35 mouse cellular contexts compared by ENCODE assay signal in genomic region chr11:118371876-118372275, GRCm38 (mm10). TPM values are rescaled to one million over a fixed set of nuclear protein-coding genes. Genes with fewer than 3 reads are reported as not detected.
DNase-seq lines count a peak whose midpoint lies in the region; ATAC-seq and TF ChIP-seq lines count a peak whose summit lies in the region.
"Had no signal": no experiment of that assay in that cellular context is flagged by ENCODE, and none has a peak within 500 bp of the region (broad histone marks: within the 10 kb centered on the region; RNA-seq: fewer than 3 reads in every experiment).

No protein-coding gene starts in this region.

- H3K27me3 ChIP-seq in midbrain, embryonic 11.5 days (ENCODE audit: control insufficient read depth, insufficient read depth, low read length), result no peaks in the 10 kb centered on the region
- H3K27me3 ChIP-seq in midbrain, embryonic 10.5 days (ENCODE audit: low read depth, poor library complexity, severe bottlenecking), result no peaks in the 10 kb centered on the region
- H3K27me3 ChIP-seq in embryonic facial prominence, embryonic 10.5 days (replicated peaks; ENCODE audit: low read depth, poor library complexity, severe bottlenecking), result no peaks in the 10 kb centered on the region; the same call in 1 of the 2 replicates
- no peaks in the 10 kb centered on the region for H3K27me3 ChIP-seq in limb, embryonic 14.5 days (ENCODE audit: control insufficient read depth, insufficient read depth, low read length)
- no peaks in the 10 kb centered on the region for H3K27me3 ChIP-seq in kidney, embryonic 16.5 days (ENCODE audit: insufficient read depth, low read length)
- H3K27me3 ChIP-seq: hindbrain, embryonic 15.5 days; midbrain, embryonic 15.5 days; neural tube, embryonic 15.5 days had no signal

- DNase-seq in gastrocnemius, postnatal 25 days, result peak; percentile 3
- no peak for DNase-seq in gastrocnemius, postnatal 14 days
- DNase-seq in midbrain, embryonic 11.5 days (ENCODE audit: low spot score, missing footprints), result peak; percentile 4
- no peak for DNase-seq in midbrain, embryonic 10.5 days (ENCODE audit: low spot score)
- DNase-seq in embryonic facial prominence, embryonic 10.5 days (ENCODE audit: low spot score), result no peak
- DNase-seq in limb, embryonic 14.5 days (ENCODE audit: low spot score), result peak; percentile 59
- DNase-seq: adrenal gland, postnatal 14 days; cerebellum, adult 11-12 months; cerebellum, adult 9-11 months; heart, postnatal 10 days; kidney, adult 18-20 months; kidney, postnatal 4 days; layer of hippocampus, postnatal 36 days; left cerebral cortex, postnatal 4 days; liver, postnatal 0 days; retina, postnatal 1 day; right cerebral cortex, postnatal 14 days; thymus, adult 2 months; thymus, postnatal 36 days had no signal

- intact Hi-C loops in gastrocnemius, postnatal 14 days (cut with DNase I; ENCODE audit: low total_unique reads), result no loop called here

- H3K27ac ChIP-seq in midbrain, embryonic 11.5 days (ENCODE audit: low read depth, low read length), result no peak overlapping the region
- no peak overlapping the region for H3K27ac ChIP-seq in midbrain, embryonic 10.5 days (replicated peaks)
- 0 out of 2 replicates have a peak overlapping the region, but pooled peaks have one; percentile 79 for H3K27ac ChIP-seq in embryonic facial prominence, embryonic 10.5 days (replicated peaks)
- peak overlapping the region; percentile 79 for H3K27ac ChIP-seq in limb, embryonic 14.5 days (replicated peaks; ENCODE audit: low read depth, low read length)
- no peak overlapping the region for H3K27ac ChIP-seq in kidney, embryonic 16.5 days (ENCODE audit: low read length)
- H3K27ac ChIP-seq: heart, adult 2 months; heart, embryonic 13.5 days; hindbrain, embryonic 10.5 days; hindbrain, embryonic 15.5 days; kidney, postnatal 0 days; liver, embryonic 12.5 days; macrophage; midbrain, embryonic 15.5 days; neural tube, embryonic 15.5 days had no signal

- H3K4me1 ChIP-seq in midbrain, embryonic 11.5 days (ENCODE audit: control insufficient read depth, insufficient read depth, low read length), result no peaks in the 10 kb centered on the region
- peaks cover 15% of the 10 kb centered on the region for H3K4me1 ChIP-seq in midbrain, embryonic 10.5 days
- H3K4me1 ChIP-seq in embryonic facial prominence, embryonic 10.5 days, result peaks cover 40% of the 10 kb centered on the region
- H3K4me1 ChIP-seq in limb, embryonic 14.5 days (ENCODE audit: control insufficient read depth, insufficient read depth, low read length), result peaks cover 25% of the 10 kb centered on the region
- H3K4me1 ChIP-seq in kidney, embryonic 16.5 days (ENCODE audit: insufficient read depth, low read length), result peaks cover 9% of the 10 kb centered on the region
- H3K4me1 ChIP-seq: liver, embryonic 12.5 days had no signal

- no peak for TF ChIP-seq POLR2A in limb, embryonic 14.5 days (IDR thresholded peaks at IDR 0.05; ENCODE audit: borderline replicate concordance, extremely low read depth, insufficient read depth, insufficient read length)

- H3K9me3 ChIP-seq in midbrain, embryonic 11.5 days (ENCODE audit: control insufficient read depth, low read length), result no peaks in the 10 kb centered on the region
- no peaks in the 10 kb centered on the region; the same call in 1 of the 2 replicates for H3K9me3 ChIP-seq in midbrain, embryonic 10.5 days (replicated peaks)
- no peaks in the 10 kb centered on the region for H3K9me3 ChIP-seq in embryonic facial prominence, embryonic 10.5 days
- no peaks in the 10 kb centered on the region for H3K9me3 ChIP-seq in limb, embryonic 14.5 days (ENCODE audit: control insufficient read depth, low read length)
- no peaks in the 10 kb centered on the region for H3K9me3 ChIP-seq in kidney, embryonic 16.5 days (ENCODE audit: low read length)
- H3K9me3 ChIP-seq: heart, embryonic 13.5 days; hindbrain, embryonic 10.5 days; hindbrain, embryonic 15.5 days; liver, embryonic 12.5 days; midbrain, embryonic 15.5 days; neural tube, embryonic 15.5 days had no signal

- ATAC-seq in midbrain, embryonic 11.5 days (ENCODE audit: low FRiP score), result no peak
- no peak; the same call in 1 of the 2 replicates for ATAC-seq in limb, embryonic 14.5 days (ENCODE audit: low FRiP score, low read depth)
- no peak for ATAC-seq in kidney, embryonic 16.5 days (ENCODE audit: low FRiP score, low TSS enrichment)
- ATAC-seq: forebrain, embryonic 14.5 days; liver, embryonic 12.5 days; liver, postnatal 0 days; midbrain, embryonic 15.5 days had no signal

- no peak overlapping the region for H3K9ac ChIP-seq in midbrain, embryonic 11.5 days (ENCODE audit: low read length)
- no peak overlapping the region for H3K9ac ChIP-seq in limb, embryonic 14.5 days (ENCODE audit: low read depth, low read length, severe bottlenecking)
- H3K9ac ChIP-seq in kidney, embryonic 16.5 days (replicated peaks; ENCODE audit: low read length), result no peak overlapping the region
- H3K9ac ChIP-seq: heart, embryonic 13.5 days; hindbrain, embryonic 15.5 days; liver, embryonic 12.5 days; liver, postnatal 0 days; midbrain, embryonic 15.5 days; neural tube, embryonic 15.5 days had no signal

- H3K36me3 ChIP-seq in midbrain, embryonic 11.5 days (ENCODE audit: control insufficient read depth, insufficient read depth, low read length), result no peaks in the 10 kb centered on the region
- H3K36me3 ChIP-seq in midbrain, embryonic 10.5 days, result no peaks in the 10 kb centered on the region
- H3K36me3 ChIP-seq in embryonic facial prominence, embryonic 10.5 days (replicated peaks), result no peaks in the 10 kb centered on the region
- H3K36me3 ChIP-seq in limb, embryonic 14.5 days (ENCODE audit: control insufficient read depth, insufficient read depth, low read length), result no peaks in the 10 kb centered on the region
- H3K36me3 ChIP-seq in kidney, embryonic 16.5 days (ENCODE audit: insufficient read depth, low read length), result no peaks in the 10 kb centered on the region
- H3K36me3 ChIP-seq: heart, embryonic 13.5 days; hindbrain, embryonic 10.5 days; hindbrain, embryonic 15.5 days; liver, embryonic 12.5 days; midbrain, embryonic 15.5 days; neural tube, embryonic 15.5 days had no signal

- 88% methylated on average over 7 of the region's 7 CpGs for WGBS in midbrain, embryonic 11.5 days
- 87% methylated on average over 7 of the region's 7 CpGs for WGBS in midbrain, embryonic 10.5 days
- 89% methylated on average over 7 of the region's 7 CpGs for WGBS in embryonic facial prominence, embryonic 10.5 days
- WGBS in limb, embryonic 14.5 days, result 57% methylated on average over 7 of the region's 7 CpGs
- 81% methylated on average over 7 of the region's 7 CpGs for WGBS in kidney, embryonic 16.5 days

- no peak overlapping the region for H3K4me3 ChIP-seq in midbrain, embryonic 11.5 days (ENCODE audit: low read depth, low read length)
- H3K4me3 ChIP-seq in midbrain, embryonic 10.5 days, result no peak overlapping the region
- no peak overlapping the region for H3K4me3 ChIP-seq in embryonic facial prominence, embryonic 10.5 days
- H3K4me3 ChIP-seq in limb, embryonic 14.5 days (replicated peaks; ENCODE audit: low read length), result no peak overlapping the region
- H3K4me3 ChIP-seq in kidney, embryonic 16.5 days (ENCODE audit: low read length), result no peak overlapping the region
- H3K4me3 ChIP-seq: heart, adult 2 months; heart, embryonic 13.5 days; hindbrain, embryonic 10.5 days; hindbrain, embryonic 15.5 days; liver, embryonic 12.5 days; midbrain, embryonic 15.5 days; neural tube, embryonic 15.5 days had no signal

- no peak overlapping the region for H3K4me2 ChIP-seq in midbrain, embryonic 11.5 days
- no peak overlapping the region for H3K4me2 ChIP-seq in limb, embryonic 14.5 days (replicated peaks; ENCODE audit: low read depth, low read length, severe bottlenecking)
- no peak overlapping the region for H3K4me2 ChIP-seq in kidney, embryonic 16.5 days (replicated peaks; ENCODE audit: low read depth, low read length)
- H3K4me2 ChIP-seq: heart, embryonic 13.5 days; hindbrain, embryonic 15.5 days; liver, embryonic 12.5 days; midbrain, embryonic 15.5 days; neural tube, embryonic 15.5 days had no signal

RNA-seq across cellular contexts. Expression of gene Timp2, which starts 16.3 kb away (rescaled TPM):
- 10 to 100 TPM; 77.3 to 96.4 TPM for total RNA-seq in gastrocnemius, postnatal 25 days (2021)
- 100 to 1,000 TPM; 119 to 133 TPM for total RNA-seq in gastrocnemius, postnatal 14 days (2021)
- 40.1 and 42.8 TPM in 2 replicates for polyA plus RNA-seq in midbrain, embryonic 11.5 days (2014; fragmentation: Nextera tagmentation; extraction: Ambion mirVana)
- 29.0 and 32.1 TPM in 2 replicates for polyA plus RNA-seq in midbrain, embryonic 10.5 days (2016; fragmentation: Nextera tagmentation; extraction: Ambion mirVana)
- polyA plus RNA-seq in embryonic facial prominence, embryonic 10.5 days (2016; fragmentation: Nextera tagmentation; extraction: Ambion mirVana), result 40.0 and 46.9 TPM in 2 replicates
- polyA plus RNA-seq in limb, embryonic 14.5 days (2012; rRNA removed), result 175 and 202 TPM in 2 replicates
- 202 and 223 TPM in 2 replicates for polyA plus RNA-seq in limb, embryonic 14.5 days (2014; fragmentation: Nextera tagmentation; extraction: Ambion mirVana)
- polyA plus RNA-seq in kidney, embryonic 16.5 days (2015; fragmentation: Nextera tagmentation; extraction: Ambion mirVana), result 84.6 TPM in 2 replicates
- total RNA-seq: MEL had no signal

RNA-seq across cellular contexts. Expression of gene Cep295nl, which starts 29.6 kb away (rescaled TPM):
- 1 to 10 TPM in 1 of 2 experiments, under 1 TPM in 1; 0.99 to 1.0 TPM for total RNA-seq in gastrocnemius, postnatal 25 days (2021)
- total RNA-seq in gastrocnemius, postnatal 14 days (2021), result 1 to 10 TPM; 1.3 TPM
- 0.23 and 0.40 TPM in 2 replicates for polyA plus RNA-seq in midbrain, embryonic 11.5 days (2014; fragmentation: Nextera tagmentation; extraction: Ambion mirVana)
- 0.06 and 0.21 TPM in 2 replicates for polyA plus RNA-seq in midbrain, embryonic 10.5 days (2016; fragmentation: Nextera tagmentation; extraction: Ambion mirVana)
- 0.13 and 0.56 TPM in 2 replicates for polyA plus RNA-seq in embryonic facial prominence, embryonic 10.5 days (2016; fragmentation: Nextera tagmentation; extraction: Ambion mirVana)
- 0.69 and 0.85 TPM in 2 replicates for polyA plus RNA-seq in limb, embryonic 14.5 days (2012; rRNA removed)
- 1.3 and 1.6 TPM in 2 replicates for polyA plus RNA-seq in limb, embryonic 14.5 days (2014; fragmentation: Nextera tagmentation; extraction: Ambion mirVana)
- polyA plus RNA-seq in kidney, embryonic 16.5 days (2015; fragmentation: Nextera tagmentation; extraction: Ambion mirVana), result 0.37 and 0.39 TPM in 2 replicates
- total RNA-seq: common myeloid progenitor, adult 5-6 weeks; MEL had no signal
- polyA plus RNA-seq: small intestine, adult 2 months; stomach, embryonic 14.5 days had no signal

RNA-seq across cellular contexts. Expression of gene Lgals3bp, which starts 30.0 kb away (rescaled TPM):
- 10 to 100 TPM; 11.0 to 14.7 TPM for total RNA-seq in gastrocnemius, postnatal 25 days (2021)
- total RNA-seq in gastrocnemius, postnatal 14 days (2021), result 10 to 100 TPM; 11.0 to 11.9 TPM
- 1.7 and 1.8 TPM in 2 replicates for polyA plus RNA-seq in midbrain, embryonic 11.5 days (2014; fragmentation: Nextera tagmentation; extraction: Ambion mirVana)
- 0.68 and 1.7 TPM in 2 replicates for polyA plus RNA-seq in midbrain, embryonic 10.5 days (2016; fragmentation: Nextera tagmentation; extraction: Ambion mirVana)
- 0.86 and 0.88 TPM in 2 replicates for polyA plus RNA-seq in embryonic facial prominence, embryonic 10.5 days (2016; fragmentation: Nextera tagmentation; extraction: Ambion mirVana)
- 13.7 and 19.7 TPM in 2 replicates for polyA plus RNA-seq in limb, embryonic 14.5 days (2012; rRNA removed)
- 8.2 and 8.7 TPM in 2 replicates for polyA plus RNA-seq in limb, embryonic 14.5 days (2014; fragmentation: Nextera tagmentation; extraction: Ambion mirVana)
- polyA plus RNA-seq in kidney, embryonic 16.5 days (2015; fragmentation: Nextera tagmentation; extraction: Ambion mirVana), result 14.9 and 18.1 TPM in 2 replicates

RNA-seq across cellular contexts. Expression of gene Cant1, which starts 47.0 kb away (rescaled TPM):
- 1 to 10 TPM; 9.3 to 9.9 TPM for total RNA-seq in gastrocnemius, postnatal 25 days (2021)
- total RNA-seq in gastrocnemius, postnatal 14 days (2021), result 10 to 100 TPM; 11.0 to 11.7 TPM
- 19.4 and 21.7 TPM in 2 replicates for polyA plus RNA-seq in midbrain, embryonic 11.5 days (2014; fragmentation: Nextera tagmentation; extraction: Ambion mirVana)
- polyA plus RNA-seq in midbrain, embryonic 10.5 days (2016; fragmentation: Nextera tagmentation; extraction: Ambion mirVana), result 22.8 and 23.3 TPM in 2 replicates
- 20.2 and 20.8 TPM in 2 replicates for polyA plus RNA-seq in embryonic facial prominence, embryonic 10.5 days (2016; fragmentation: Nextera tagmentation; extraction: Ambion mirVana)
- polyA plus RNA-seq in limb, embryonic 14.5 days (2012; rRNA removed), result 47.7 and 61.8 TPM in 2 replicates
- polyA plus RNA-seq in limb, embryonic 14.5 days (2014; fragmentation: Nextera tagmentation; extraction: Ambion mirVana), result 29.3 and 35.3 TPM in 2 replicates
- polyA plus RNA-seq in kidney, embryonic 16.5 days (2015; fragmentation: Nextera tagmentation; extraction: Ambion mirVana), result 30.6 and 30.9 TPM in 2 replicates

RNA-seq across cellular contexts. Expression of gene C1qtnf1, which starts 56.1 kb away (rescaled TPM):
- 10 to 100 TPM in 1 of 2 experiments, 1 to 10 TPM in 1; 9.2 to 13.4 TPM for total RNA-seq in gastrocnemius, postnatal 25 days (2021)
- total RNA-seq in gastrocnemius, postnatal 14 days (2021), result 10 to 100 TPM; 26.4 to 30.2 TPM
- polyA plus RNA-seq in midbrain, embryonic 11.5 days (2014; fragmentation: Nextera tagmentation; extraction: Ambion mirVana), result 1.7 and 2.6 TPM in 2 replicates
- polyA plus RNA-seq in midbrain, embryonic 10.5 days (2016; fragmentation: Nextera tagmentation; extraction: Ambion mirVana), result 2.0 and 2.9 TPM in 2 replicates
- 2.6 and 3.4 TPM in 2 replicates for polyA plus RNA-seq in embryonic facial prominence, embryonic 10.5 days (2016; fragmentation: Nextera tagmentation; extraction: Ambion mirVana)
- 12.5 and 16.0 TPM in 2 replicates for polyA plus RNA-seq in limb, embryonic 14.5 days (2012; rRNA removed)
- polyA plus RNA-seq in limb, embryonic 14.5 days (2014; fragmentation: Nextera tagmentation; extraction: Ambion mirVana), result 10.3 and 12.4 TPM in 2 replicates
- 8.2 and 8.3 TPM in 2 replicates for polyA plus RNA-seq in kidney, embryonic 16.5 days (2015; fragmentation: Nextera tagmentation; extraction: Ambion mirVana)
- total RNA-seq: common myeloid progenitor, adult 5-6 weeks; megakaryocyte-erythroid progenitor cell, adult 5-6 weeks had no signal

Comparison
In these comparisons a context has a peak if more than half of its experiments do, and no peak if none do; other contexts are left out.
1. DNase-seq: peak in gastrocnemius, postnatal 25 days (single experiment), midbrain, embryonic 11.5 days (single experiment) and limb, embryonic 14.5 days (single experiment); none in gastrocnemius, postnatal 14 days (single experiment), midbrain, embryonic 10.5 days (single experiment) and embryonic facial prominence, embryonic 10.5 days (single experiment).
2. H3K27ac ChIP-seq: peak in embryonic facial prominence, embryonic 10.5 days (single experiment) and limb, embryonic 14.5 days (single experiment); none in midbrain, embryonic 11.5 days (single experiment), midbrain, embryonic 10.5 days (single experiment) and kidney, embryonic 16.5 days (single experiment).